In genomic region chr2:128084607-128085006, GRCm38 (mm10) we compare ENCODE assay signal across 22 mouse cellular contexts. TPM values are rescaled to one million over a fixed set of nuclear protein-coding genes. Genes with fewer than 3 reads are reported as not detected.
DNase-seq lines count a peak whose midpoint lies in the region; ATAC-seq and TF ChIP-seq lines count a peak whose summit lies in the region.
"Had no signal": no experiment of that assay in that cellular context is flagged by ENCODE, and none has a peak within 500 bp of the region (broad histone marks: within the 10 kb centered on the region; RNA-seq: fewer than 3 reads in every experiment).

No protein-coding gene starts in this region.

- H3K9me3 ChIP-seq in heart, embryonic 10.5 days, result no peaks in the 10 kb centered on the region
- no peaks in the 10 kb centered on the region for H3K9me3 ChIP-seq in liver, embryonic 14.5 days (ENCODE audit: control insufficient read depth, low read length)
- H3K9me3 ChIP-seq: embryonic facial prominence, embryonic 12.5 days; neural tube, embryonic 15.5 days had no signal

- H3K9ac ChIP-seq in liver, embryonic 14.5 days (replicated peaks), result no peak overlapping the region
- H3K9ac ChIP-seq: embryonic facial prominence, embryonic 12.5 days; hindbrain, embryonic 14.5 days; neural tube, embryonic 15.5 days had no signal

- H3K4me2 ChIP-seq in liver, embryonic 14.5 days (ENCODE audit: low read depth), result no peak overlapping the region
- H3K4me2 ChIP-seq: embryonic facial prominence, embryonic 12.5 days; hindbrain, embryonic 14.5 days; neural tube, embryonic 15.5 days had no signal

- no peaks in the 10 kb centered on the region for H3K36me3 ChIP-seq in heart, embryonic 10.5 days
- H3K36me3 ChIP-seq in liver, embryonic 14.5 days (replicated peaks; ENCODE audit: control insufficient read depth, insufficient read depth, low read depth), result no peaks in the 10 kb centered on the region
- H3K36me3 ChIP-seq: embryonic facial prominence, embryonic 12.5 days; neural tube, embryonic 15.5 days had no signal

- 0 out of 2 replicates have a peak overlapping the region, but pooled peaks have one; percentile 49 for H3K27ac ChIP-seq in heart, embryonic 10.5 days
- no peak overlapping the region for H3K27ac ChIP-seq in liver, embryonic 14.5 days
- H3K27ac ChIP-seq: embryonic facial prominence, embryonic 12.5 days; hindbrain, embryonic 14.5 days; kidney, postnatal 0 days; neural tube, embryonic 15.5 days had no signal

- peak; percentile 79 for TF ChIP-seq EP300 in liver, embryonic 14.5 days (IDR thresholded peaks at IDR 0.05; ENCODE audit: low read depth)

- WGBS in heart, embryonic 10.5 days, result 39% methylated on average over 5 of the region's 5 CpGs
- 16% methylated on average over 5 of the region's 5 CpGs for WGBS in liver, embryonic 14.5 days (ENCODE audit: insufficient replicate concordance)

- intact Hi-C loops in heart, postnatal 36 days (cut with DNase I), result no loop called here

- H3K4me3 ChIP-seq in heart, embryonic 10.5 days, result no peak overlapping the region
- H3K4me3 ChIP-seq in liver, embryonic 14.5 days (ENCODE audit: insufficient read depth in 1 of 2, low read depth in 2 of 2, low read length in 2 of 2), result no peak overlapping the region
- H3K4me3 ChIP-seq: embryonic facial prominence, embryonic 12.5 days; erythroblast, embryonic 14.5 days; neural tube, embryonic 15.5 days had no signal

- peak; percentile 73 for ATAC-seq in common myeloid progenitor, adult 5-6 weeks (replicated peaks; ENCODE audit: low read depth, poor library complexity, severe bottlenecking)
- peak; percentile 82 for ATAC-seq in liver, embryonic 14.5 days (ENCODE audit: insufficient read depth)
- peak; percentile 89 for ATAC-seq in megakaryocyte-erythroid progenitor cell, adult 5-6 weeks (replicated peaks; ENCODE audit: low FRiP score, low TSS enrichment, poor library complexity, severe bottlenecking)
- ATAC-seq: forebrain, embryonic 14.5 days; intestine, embryonic 16.5 days; lung, postnatal 0 days; midbrain, embryonic 16.5 days had no signal

- no peak for TF ChIP-seq CTCF in liver, embryonic 14.5 days (IDR thresholded peaks at IDR 0.05; ENCODE audit: low read depth)

- H3K4me1 ChIP-seq in heart, embryonic 10.5 days, result peaks cover 39% of the 10 kb centered on the region
- peaks cover 0 to 19% of the 10 kb centered on the region in 2 experiments; a peak in 2 of 4 replicates for H3K4me1 ChIP-seq in liver, embryonic 14.5 days (replicated peaks; ENCODE audit: control insufficient read depth in 2 of 2, insufficient read depth in 2 of 2, low read length in 1 of 2)
- H3K4me1 ChIP-seq: embryonic facial prominence, embryonic 12.5 days had no signal

- no peaks in the 10 kb centered on the region for H3K27me3 ChIP-seq in heart, embryonic 10.5 days (ENCODE audit: insufficient read depth, poor library complexity, severe bottlenecking)
- H3K27me3 ChIP-seq in liver, embryonic 14.5 days (ENCODE audit: control insufficient read depth, insufficient read depth, low read length), result no peaks in the 10 kb centered on the region
- H3K27me3 ChIP-seq: embryonic facial prominence, embryonic 12.5 days; neural tube, embryonic 15.5 days had no signal

- no peak for DNase-seq in heart, embryonic 10.5 days (ENCODE audit: low spot score)
- no peak for DNase-seq in heart, postnatal 36 days
- DNase-seq in liver, embryonic 14.5 days (ENCODE audit: low read depth in 3 of 3, low spot score in 3 of 3), result peak; percentile 30 to 40 (median 35)
- no peak for DNase-seq in cerebellum, adult 11-12 months
- DNase-seq in gastrocnemius, adult 8-10 months (ENCODE audit: low spot score in 2 of 2), result no peak
- no peak for DNase-seq in kidney, adult 8-10 months
- DNase-seq: adrenal gland, adult 8-10 months; gastrocnemius, postnatal 25 days; heart, postnatal 14 days; spleen, adult 18-20 months; thymus, postnatal 36 days had no signal

RNA-seq across cellular contexts. Expression of gene Bcl2l11, which starts 41.2 kb away (rescaled TPM):
- 16.9 and 17.4 TPM in 2 replicates for polyA plus RNA-seq in heart, embryonic 10.5 days (2016; fragmentation: Nextera tagmentation; extraction: Ambion mirVana)
- 10 to 100 TPM; 17.7 to 21.9 TPM for total RNA-seq in heart, postnatal 36 days (2021)
- 23.3 and 38.6 TPM in 2 replicates for total RNA-seq in common myeloid progenitor, adult 5-6 weeks (2017)
- polyA plus RNA-seq in liver, embryonic 14.5 days (2012; rRNA removed), result 4.5 and 5.0 TPM in 2 replicates
- 3.3 and 4.0 TPM in 2 replicates for polyA plus RNA-seq in liver, embryonic 14.5 days (2014; fragmentation: Nextera tagmentation; extraction: Ambion mirVana)
- total RNA-seq in megakaryocyte-erythroid progenitor cell, adult 5-6 weeks (2014; fragmentation: Nextera tagmentation), result 22.5 and 31.0 TPM in 2 replicates
- total RNA-seq in megakaryocyte-erythroid progenitor cell, adult 5-6 weeks (2017), result 11.9 and 21.6 TPM in 2 replicates
- total RNA-seq in gastrocnemius, adult 8-10 months (2022), result 1 to 10 TPM; 2.7 to 5.9 (median 5.1) TPM

Comparison
In these comparisons a context has a peak if more than half of its experiments do, and no peak if none do; other contexts are left out.
1. DNase-seq: peak in liver, embryonic 14.5 days (3 of 3); none in heart, embryonic 10.5 days (single experiment), heart, postnatal 36 days (0 of 2), cerebellum, adult 11-12 months (single experiment), gastrocnemius, adult 8-10 months (0 of 2) and kidney, adult 8-10 months (0 of 2).
2. Peak in every context shown above with its lines, with median percentiles within 50 percentile points of each other: ATAC-seq.